Mouse (Mus musculus) limb, embryonic 14.5 days (tissue): ENCODE measurements around the gene Asb17. TPM values are rescaled to one million over a fixed set of nuclear protein-coding genes. Genes with fewer than 3 reads are reported as not detected.

Experiments used
- ATAC-seq: fragments of 200-750 bp; cut with Nextera tagmentation; 2 replicates; pipeline ENCODE4 v1.8.0; 2017; ENCODE audit warnings: low read depth, moderate number of reproducible peaks, moderate TSS enrichment; ENCODE audit not compliant: low FRiP score
- DNase-seq: peaks from one replicate; pipeline ENCODE4 v3.0.0-alpha.2; 2015; ENCODE audit warnings: low spot score
- H3K27ac ChIP-seq: fragments of 300-500 bp; sonication (generic); replicated peaks from 2 replicates; pipeline ENCODE4 v1.5.1; 2014; ENCODE audit warnings: low read depth, mild to moderate bottlenecking, low read length, moderate library complexity, mixed read lengths
- H3K27me3 ChIP-seq: fragments of 300-500 bp; sonication (generic); 2 replicates; pipeline ENCODE4 v1.6.1; 2014; ENCODE audit warnings: low read length, mixed read lengths; ENCODE audit not compliant: control insufficient read depth, insufficient read depth
- H3K36me3 ChIP-seq: fragments of 300-500 bp; sonication (generic); 2 replicates; pipeline ENCODE4 v1.6.1; 2014; ENCODE audit warnings: mild to moderate bottlenecking, low read length, moderate library complexity, mixed read lengths; ENCODE audit not compliant: control insufficient read depth, insufficient read depth
- H3K4me1 ChIP-seq: fragments of 300-500 bp; sonication (generic); 2 replicates; pipeline ENCODE4 v1.6.1; 2014; ENCODE audit warnings: antibody characterized with exemption, low read length, mixed read lengths; ENCODE audit not compliant: control insufficient read depth, insufficient read depth
- H3K4me2 ChIP-seq: fragments of 300-500 bp; sonication (generic); replicated peaks from 2 replicates; pipeline ENCODE4 v1.6.1; 2014; ENCODE audit warnings: low read depth, mild to moderate bottlenecking, low read length, moderate library complexity; ENCODE audit not compliant: severe bottlenecking
- H3K4me3 ChIP-seq: fragments of 300-500 bp; sonication (generic); replicated peaks from 2 replicates; pipeline ENCODE4 v1.5.1; 2014; ENCODE audit warnings: low read length
- H3K9ac ChIP-seq: fragments of 300-500 bp; sonication (generic); 2 replicates; pipeline ENCODE4 v1.6.1; 2014; ENCODE audit warnings: mild to moderate bottlenecking, low read depth, low read length, moderate library complexity; ENCODE audit not compliant: severe bottlenecking
- H3K9me3 ChIP-seq: fragments of 300-500 bp; sonication (generic); 2 replicates; pipeline ENCODE4 v1.6.1; 2016; ENCODE audit warnings: low read length; ENCODE audit not compliant: control insufficient read depth
- POLR2A ChIP-seq: fragments of 200-500 bp; IDR thresholded peaks from 2 replicates; pipeline ENCODE4 v1.8.0; 2012; ENCODE audit warnings: inconsistent platforms, mild to moderate bottlenecking, moderate library complexity, borderline replicate concordance; ENCODE audit not compliant: insufficient read depth, insufficient read length; ENCODE audit errors: extremely low read depth
- WGBS: fragments of 180-500 bp; shearing (Covaris S2); extraction: QIAGEN DNeasy Blood & Tissue Kit; methylation state at CpG from one replicate; pipeline ENCODE4 v1.1.7; 2014; 5-methylcytosine and 5-hydroxymethylcytosine counted together
- polyA plus RNA-seq, 2 experiments: library from polyadenylated mRNA; depleted of rRNA in 1 of 2; stranded (reverse) in 1 of 2; unstranded in 1 of 2; fragments of >200 nt; fragmentation: Nextera tagmentation in 1 of 2; extraction: Ambion mirVana in 1 of 2; gene quantifications; 2 replicates each; pipeline versions ENCODE4 v1.2.1 to v1.2.3; 2012 to 2014

Asb17 gene
- polyA plus RNA-seq, 2 experiments, result 0.41 to 1.4 TPM

- 84% methylated on average over 8 of the region's 8 CpGs for WGBS
- H3K4me1 ChIP-seq, result 0 out of 2 replicates have a peak, but pooled peaks cover 8% of the 10 kb centered on the region
- no peaks in the 10 kb centered on the region for H3K36me3 ChIP-seq
- H3K4me3 ChIP-seq, result no peak overlapping the region
- no peak overlapping the region for H3K9ac ChIP-seq
- H3K27ac ChIP-seq, result no peak overlapping the region
- no peak for ATAC-seq
- no peak overlapping the region for H3K4me2 ChIP-seq
- TF ChIP-seq POLR2A, result no peak
- DNase-seq, result no peak
- no peaks in the 10 kb centered on the region for H3K9me3 ChIP-seq
- H3K27me3 ChIP-seq, result no peaks in the 10 kb centered on the region
Observed at GRCm38 (mm10) chr3:153814026-153814425, 30.0 kb upstream of the Asb17 start.

GRCm38 (mm10) chr3:153817376-153817890 lies 26.6 kb upstream of the Asb17 start:
- H3K9me3 ChIP-seq, result no peaks in the 10 kb centered on the region
- 84% methylated on average over 9 of the region's 9 CpGs for WGBS
- no peaks in the 10 kb centered on the region for H3K27me3 ChIP-seq
- H3K4me3 ChIP-seq, result no peak overlapping the region
- ATAC-seq (no peak), DNase-seq (no peak)
- no peak overlapping the region for H3K27ac ChIP-seq
- no peaks in the 10 kb centered on the region for H3K4me1 ChIP-seq
- no peak overlapping the region for H3K4me2 ChIP-seq
- no peaks in the 10 kb centered on the region for H3K36me3 ChIP-seq
- TF ChIP-seq POLR2A, result no peak
- no peak overlapping the region for H3K9ac ChIP-seq

- no peaks in the 10 kb centered on the region for H3K9me3 ChIP-seq
- no peak for DNase-seq
- H3K4me3 ChIP-seq, result no peak overlapping the region
- H3K27ac ChIP-seq, result no peak overlapping the region
- no peak for ATAC-seq
- H3K27me3 ChIP-seq, result no peaks in the 10 kb centered on the region
- no peak for TF ChIP-seq POLR2A
- no peaks in the 10 kb centered on the region for H3K4me1 ChIP-seq
- no peak overlapping the region for H3K4me2 ChIP-seq
- WGBS, result 96% methylated on average over 3 of the region's 3 CpGs
- H3K36me3 ChIP-seq, result no peaks in the 10 kb centered on the region
- no peak overlapping the region for H3K9ac ChIP-seq
Observed at GRCm38 (mm10) chr3:153818723-153819122, 25.3 kb upstream of the Asb17 start.

GRCm38 (mm10) chr3:153819438-153819837 lies 24.6 kb upstream of the Asb17 start:
- Histone ChIP-seq H3K27ac (no peak overlapping the region), H3K4me1 (no peaks in the 10 kb centered on the region), H3K4me2 (no peak overlapping the region), H3K9ac (no peak overlapping the region), H3K36me3 (no peaks in the 10 kb centered on the region), H3K9me3 (no peaks in the 10 kb centered on the region), H3K4me3 (no peak overlapping the region), H3K27me3 (no peaks in the 10 kb centered on the region)
- DNase-seq (no peak), ATAC-seq (no peak)
- 87% methylated on average over 9 of the region's 9 CpGs for WGBS
- no peak for TF ChIP-seq POLR2A

- Histone ChIP-seq H3K27ac (no peak overlapping the region), H3K27me3 (no peaks in the 10 kb centered on the region), H3K9me3 (no peaks in the 10 kb centered on the region), H3K4me2 (no peak overlapping the region), H3K4me3 (no peak overlapping the region), H3K9ac (no peak overlapping the region), H3K36me3 (no peaks in the 10 kb centered on the region), H3K4me1 (no peaks in the 10 kb centered on the region)
- no peak for DNase-seq
- no peak for ATAC-seq
- TF ChIP-seq POLR2A, result no peak
- WGBS, result 77% methylated on average over 11 of the region's 11 CpGs
Observed at GRCm38 (mm10) chr3:153823671-153824515, 20.1 kb upstream of the Asb17 start.

- H3K9me3 ChIP-seq, result no peaks in the 10 kb centered on the region
- ATAC-seq, result no peak
- no peak overlapping the region for H3K27ac ChIP-seq
- H3K4me2 ChIP-seq, result no peak overlapping the region
- H3K9ac ChIP-seq, result no peak overlapping the region
- no peak for DNase-seq
- no peak for TF ChIP-seq POLR2A
- no peak overlapping the region for H3K4me3 ChIP-seq
- no peaks in the 10 kb centered on the region for H3K27me3 ChIP-seq
- H3K4me1 ChIP-seq, result no peaks in the 10 kb centered on the region
- 88% methylated on average over 10 of the region's 10 CpGs for WGBS
- no peaks in the 10 kb centered on the region for H3K36me3 ChIP-seq
Observed at GRCm38 (mm10) chr3:153825197-153825596, 18.8 kb upstream of the Asb17 start.
